Mouse (Mus musculus) liver, postnatal 0 days (tissue): Measurements from ENCODE around the gene Arhgef3. TPM values are rescaled to one million over a fixed set of nuclear protein-coding genes. Genes with fewer than 3 reads are reported as not detected.

Experiments
- ATAC-seq: fragments of 200-750 bp; cut with Nextera tagmentation; 2 replicates; pipeline ENCODE4 v1.8.0; 2017; ENCODE audit warnings: mild to moderate bottlenecking, moderate library complexity
- DNase-seq: peaks from one replicate; pipeline ENCODE4 v3.0.0-alpha.2; 2016
- H3K27ac ChIP-seq: fragments of 300-500 bp; sonication (generic); 2 replicates; pipeline ENCODE4 v1.5.1; 2014; ENCODE audit warnings: antibody characterized with exemption, moderate library complexity, mild to moderate bottlenecking, low read depth
- H3K27me3 ChIP-seq: fragments of 300-500 bp; sonication (generic); 2 replicates; pipeline ENCODE4 v1.6.1; 2014; ENCODE audit warnings: low read length, control low read depth, mixed read lengths; ENCODE audit not compliant: insufficient read depth
- H3K36me3 ChIP-seq: fragments of 300-500 bp; sonication (generic); replicated peaks from 2 replicates; pipeline ENCODE4 v1.6.1; 2014; ENCODE audit warnings: mild to moderate bottlenecking, control low read depth, low read length, moderate library complexity, mixed read lengths; ENCODE audit not compliant: insufficient read depth
- H3K4me1 ChIP-seq: fragments of 300-500 bp; sonication (generic); 2 replicates; pipeline ENCODE4 v1.6.1; 2014; ENCODE audit warnings: antibody characterized with exemption, mild to moderate bottlenecking, control low read depth; ENCODE audit not compliant: insufficient read depth
- H3K4me2 ChIP-seq: fragments of 300-500 bp; sonication (generic); 2 replicates; pipeline ENCODE4 v1.6.1; 2014; ENCODE audit warnings: low read depth, mild to moderate bottlenecking, low read length, moderate library complexity, mixed read lengths
- H3K4me3 ChIP-seq: fragments of 300-500 bp; sonication (generic); 2 replicates; pipeline ENCODE4 v1.5.1; 2014; ENCODE audit warnings: low read depth, low read length
- H3K9ac ChIP-seq: fragments of 300-500 bp; sonication (generic); replicated peaks from 2 replicates; pipeline ENCODE4 v1.6.1; 2014; ENCODE audit warnings: mild to moderate bottlenecking, moderate library complexity
- H3K9me3 ChIP-seq: fragments of 300-500 bp; sonication (generic); 2 replicates; pipeline ENCODE4 v1.6.1; 2016; ENCODE audit warnings: mild to moderate bottlenecking, control low read depth, low read length, mixed read lengths
- CTCF ChIP-seq: sonication (generic); IDR thresholded peaks from 2 replicates; pipeline ENCODE4 v1.5.1; 2016; ENCODE audit warnings: antibody characterized with exemption, low read depth
- EP300 ChIP-seq: IDR thresholded peaks from 2 replicates; pipeline ENCODE4 v1.6.1; 2016; ENCODE audit warnings: antibody characterized with exemption, low read depth, mild to moderate bottlenecking
- WGBS: fragments of 180-500 bp; shearing (Covaris S2); extraction: QIAGEN DNeasy Blood & Tissue Kit; methylation state at CpG from one replicate; pipeline ENCODE4 v1.1.7; 2014; ENCODE audit not compliant: insufficient replicate concordance; 5-methylcytosine and 5-hydroxymethylcytosine counted together
- polyA plus RNA-seq: library from polyadenylated mRNA; unstranded; fragments of >200 nt; fragmentation: Nextera tagmentation; extraction: Ambion mirVana; gene quantifications from 2 replicates; pipeline ENCODE4 v1.2.1, GENCODE M21; 2015

Gene Arhgef3
- polyA plus RNA-seq, 1 experiment from 2014 or later = 11.4 TPM

- DNase-seq = no peak
- 74% methylated on average over 12 of the region's 12 CpGs for WGBS
- H3K9me3 ChIP-seq = no peaks in the 10 kb centered on the region
- no peak overlapping the region for H3K27ac ChIP-seq
- H3K4me3 ChIP-seq = no peak overlapping the region
- TF ChIP-seq EP300 (no peak), CTCF (no peak)
- H3K4me2 ChIP-seq = no peak overlapping the region
- no peaks in the 10 kb centered on the region for H3K27me3 ChIP-seq
- H3K9ac ChIP-seq = no peak overlapping the region
- H3K36me3 ChIP-seq = no peaks in the 10 kb centered on the region
- H3K4me1 ChIP-seq = 0 out of 2 replicates have a peak, but pooled peaks cover 2% of the 10 kb centered on the region
- no peak for ATAC-seq
Measured at GRCm38 (mm10) chr14:27105731-27106457, 8.8 kb upstream of the Arhgef3 start.

- 64% methylated on average over 6 of the region's 6 CpGs for WGBS
- Histone ChIP-seq H3K4me1 (no peaks in the 10 kb centered on the region), H3K36me3 (no peaks in the 10 kb centered on the region), H3K9ac (no peak overlapping the region), H3K4me3 (no peak overlapping the region), H3K4me2 (no peak overlapping the region), H3K27me3 (no peaks in the 10 kb centered on the region), H3K27ac (no peak overlapping the region), H3K9me3 (no peaks in the 10 kb centered on the region)
- DNase-seq (peak; percentile 46), ATAC-seq (no peak)
- peak; percentile 49 for TF ChIP-seq CTCF
- no peak for TF ChIP-seq EP300
Measured at GRCm38 (mm10) chr14:27108748-27109504, 5.8 kb upstream of the Arhgef3 start.

DNA sequence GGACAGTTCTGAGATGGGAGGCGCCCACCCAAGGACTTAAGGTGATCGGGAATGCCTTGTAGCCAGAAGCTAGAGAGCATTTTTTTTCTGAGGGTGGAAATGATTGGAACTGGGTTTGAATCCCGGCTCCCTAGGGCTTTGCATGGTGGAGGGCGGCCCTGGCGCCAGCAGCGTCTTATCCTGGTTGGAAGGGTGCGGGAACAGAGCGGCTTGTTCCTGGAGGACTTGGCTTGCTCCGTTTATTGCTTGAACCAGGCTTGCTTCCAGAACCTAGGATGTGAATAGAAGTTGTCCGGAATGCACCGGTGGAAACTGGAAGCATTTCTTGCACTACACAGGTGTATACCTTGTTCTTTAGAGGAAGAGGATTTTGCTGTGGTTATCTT is 569 bp downstream of the Arhgef3 start:
- TF ChIP-seq EP300 = no peak
- no peak for TF ChIP-seq CTCF
- no peaks in the 10 kb centered on the region for H3K36me3 ChIP-seq
- H3K4me1 ChIP-seq = peaks cover 5% of the 10 kb centered on the region
- H3K4me3 ChIP-seq = peak overlapping the region; percentile 56
- WGBS = 21% methylated on average over 11 of the region's 11 CpGs
- H3K27ac ChIP-seq = no peak overlapping the region
- no peaks in the 10 kb centered on the region for H3K9me3 ChIP-seq
- H3K9ac ChIP-seq = peak overlapping the region; percentile 63; the same call in 1 of the 2 replicates
- ATAC-seq (no peak), DNase-seq (no peak)
- peak overlapping the region; percentile 85 for H3K4me2 ChIP-seq
- H3K27me3 ChIP-seq = peaks cover 6% of the 10 kb centered on the region; the same call in 1 of the 2 replicates

- Histone ChIP-seq H3K4me3 (no peak overlapping the region), H3K27me3 (peaks cover 6% of the 10 kb centered on the region; the same call in 1 of the 2 replicates), H3K4me2 (no peak overlapping the region), H3K36me3 (no peaks in the 10 kb centered on the region), H3K4me1 (peaks cover 5% of the 10 kb centered on the region), H3K9ac (no peak overlapping the region), H3K9me3 (no peaks in the 10 kb centered on the region), H3K27ac (no peak overlapping the region)
- DNase-seq (no peak), ATAC-seq (no peak)
- TF ChIP-seq CTCF = no peak
- TF ChIP-seq EP300 = no peak
- WGBS = 66% methylated on average over 6 of the region's 6 CpGs
Measured at GRCm38 (mm10) chr14:27115991-27116390, 1.3 kb downstream of the Arhgef3 start.

DNA sequence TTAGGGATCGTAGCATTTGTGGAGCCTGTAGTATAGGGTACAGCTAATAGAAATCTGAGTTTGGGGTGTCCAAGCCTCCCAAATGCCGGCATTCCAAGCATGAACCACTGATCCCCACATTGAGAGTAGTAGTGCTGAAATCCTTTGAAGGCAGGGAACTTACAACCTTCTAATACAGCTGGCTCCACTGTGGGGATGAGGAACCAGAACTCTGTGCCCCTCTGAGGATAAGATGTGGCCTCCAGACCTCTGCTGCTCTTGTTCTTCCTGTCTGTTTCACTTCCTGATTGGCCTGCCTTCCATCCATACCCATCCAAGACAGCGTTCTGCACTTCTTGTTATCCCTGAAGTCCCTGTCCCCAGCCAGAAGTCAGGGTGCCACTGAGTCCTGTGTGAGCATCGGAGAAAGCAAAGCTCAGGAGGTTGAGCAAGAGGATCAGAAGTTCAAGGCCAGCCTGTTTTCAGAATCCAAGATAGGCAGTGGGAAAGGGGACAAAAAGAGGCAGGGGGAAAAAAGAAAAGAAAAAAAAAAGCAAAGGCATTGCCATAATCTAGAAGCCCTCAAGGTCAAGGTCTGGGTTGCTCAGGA is 2.0 kb downstream of the Arhgef3 start:
- no peaks in the 10 kb centered on the region for H3K36me3 ChIP-seq
- peaks cover 5% of the 10 kb centered on the region for H3K4me1 ChIP-seq
- 62% methylated on average over 4 of the region's 4 CpGs for WGBS
- no peaks in the 10 kb centered on the region for H3K9me3 ChIP-seq
- no peak overlapping the region for H3K27ac ChIP-seq
- no peak for TF ChIP-seq CTCF
- TF ChIP-seq EP300 = no peak
- H3K4me3 ChIP-seq = no peak overlapping the region
- ATAC-seq (no peak), DNase-seq (no peak)
- H3K9ac ChIP-seq = no peak overlapping the region
- H3K27me3 ChIP-seq = peaks cover 6% of the 10 kb centered on the region; the same call in 1 of the 2 replicates
- no peak overlapping the region for H3K4me2 ChIP-seq

- DNase-seq (no peak), ATAC-seq (no peak)
- no peaks in the 10 kb centered on the region for H3K9me3 ChIP-seq
- no peak overlapping the region for H3K4me2 ChIP-seq
- H3K27ac ChIP-seq = no peak overlapping the region
- TF ChIP-seq EP300 = no peak
- no peak for TF ChIP-seq CTCF
- no peak overlapping the region for H3K4me3 ChIP-seq
- no peak overlapping the region for H3K9ac ChIP-seq
- no peaks in the 10 kb centered on the region for H3K36me3 ChIP-seq
- peaks cover 5% of the 10 kb centered on the region for H3K4me1 ChIP-seq
- 71% methylated on average over 5 of the region's 5 CpGs for WGBS
- H3K27me3 ChIP-seq = peaks cover 6% of the 10 kb centered on the region; the same call in 1 of the 2 replicates
Measured at GRCm38 (mm10) chr14:27118546-27118945, 3.8 kb downstream of the Arhgef3 start.
